Mouse (Mus musculus): Measurements from ENCODE around the gene Uroc1. TPM values are rescaled to one million over a fixed set of nuclear protein-coding genes. Genes with fewer than 3 reads are reported as not detected.

The Uroc1 gene
- polyA plus RNA-seq, 1 experiment from 2014 or later, result not detected

- Histone ChIP-seq H3K27ac (no peak overlapping the region), H3K9me3 (no peaks in the 10 kb centered on the region), H3K27me3 (no peaks in the 10 kb centered on the region), H3K9ac (no peak overlapping the region), H3K4me1 (peaks cover 13% of the 10 kb centered on the region), H3K4me2 (no peak overlapping the region), H3K36me3 (replicated peaks) (no peaks in the 10 kb centered on the region), H3K4me3 (replicated peaks) (no peak overlapping the region)
- ATAC-seq (ENCODE audit: low FRiP score), result no peak
- WGBS, result 87% methylated on average over 6 of the region's 6 CpGs
Measured at GRCm38 (mm10) chr6:90360922-90361614, 28.0 kb downstream of the Uroc1 start.

GRCm38 (mm10) chr6:90363301-90363700 lies 30.2 kb downstream of the Uroc1 start:
- H3K9ac ChIP-seq, result no peak overlapping the region
- H3K4me2 ChIP-seq, result no peak overlapping the region
- H3K4me1 ChIP-seq, result peaks cover 13% of the 10 kb centered on the region
- no peaks in the 10 kb centered on the region for H3K9me3 ChIP-seq
- no peaks in the 10 kb centered on the region for H3K27me3 ChIP-seq
- ATAC-seq (ENCODE audit: low FRiP score), result no peak
- no peak overlapping the region for H3K4me3 ChIP-seq (replicated peaks)
- no peaks in the 10 kb centered on the region for H3K36me3 ChIP-seq (replicated peaks)
- no peak overlapping the region for H3K27ac ChIP-seq
- 84% methylated on average over 5 of the region's 5 CpGs for WGBS

GRCm38 (mm10) chr6:90368976-90369724 lies 36.1 kb downstream of the Uroc1 start, which contains the start of gene Zxdc:
Gene Zxdc, plus strand, starts transcription at chr6:90369492.
- WGBS, result 6% methylated on average over 41 of the region's 41 CpGs
- no peaks in the 10 kb centered on the region for H3K27me3 ChIP-seq
- peaks cover 16% of the 10 kb centered on the region for H3K36me3 ChIP-seq (replicated peaks)
- H3K4me1 ChIP-seq, result peaks cover 29% of the 10 kb centered on the region
- H3K9ac ChIP-seq, result peak within 1 kb of the TSS; percentile 89
- H3K4me3 ChIP-seq (replicated peaks), result peak within 1 kb of the TSS; percentile 97
- H3K27ac ChIP-seq, result peak within 1 kb of the TSS; percentile 83
- peak; percentile 97 for ATAC-seq (ENCODE audit: low FRiP score)
- no peaks in the 10 kb centered on the region for H3K9me3 ChIP-seq
- peak within 1 kb of the TSS; percentile 75 for H3K4me2 ChIP-seq

- under 1% methylated on average over 98 of the region's 98 CpGs for WGBS
- Histone ChIP-seq H3K4me3 (replicated peaks) (peak overlapping the region; percentile 97), H3K9ac (peak overlapping the region; percentile 89), H3K4me2 (peak overlapping the region; percentile 75), H3K27ac (peak overlapping the region; percentile 83), H3K9me3 (no peaks in the 10 kb centered on the region), H3K36me3 (replicated peaks) (peaks cover 24% of the 10 kb centered on the region), H3K27me3 (no peaks in the 10 kb centered on the region), H3K4me1 (peaks cover 29% of the 10 kb centered on the region)
- peak; percentile 82 for ATAC-seq (ENCODE audit: low FRiP score)
Measured at GRCm38 (mm10) chr6:90369725-90370553, 36.9 kb downstream of the Uroc1 start.

- H3K27ac ChIP-seq, result no peak overlapping the region
- no peaks in the 10 kb centered on the region for H3K27me3 ChIP-seq
- H3K9ac ChIP-seq, result no peak overlapping the region
- no peak overlapping the region for H3K4me2 ChIP-seq
- no peak for ATAC-seq (ENCODE audit: low FRiP score)
- WGBS, result 90% methylated on average over 4 of the region's 4 CpGs
- no peak overlapping the region for H3K4me3 ChIP-seq (replicated peaks)
- H3K9me3 ChIP-seq, result no peaks in the 10 kb centered on the region
- H3K4me1 ChIP-seq, result peaks cover 26% of the 10 kb centered on the region
- H3K36me3 ChIP-seq (replicated peaks), result peaks cover 64% of the 10 kb centered on the region
Measured at GRCm38 (mm10) chr6:90374647-90375046, 41.6 kb downstream of the Uroc1 start.

- no peak for ATAC-seq (ENCODE audit: low FRiP score)
- Histone ChIP-seq H3K4me1 (0 out of 2 replicates have a peak, but pooled peaks cover 3% of the 10 kb centered on the region), H3K4me2 (no peak overlapping the region), H3K27me3 (no peaks in the 10 kb centered on the region), H3K4me3 (replicated peaks) (no peak overlapping the region), H3K27ac (no peak overlapping the region), H3K36me3 (replicated peaks) (peaks cover 91% of the 10 kb centered on the region), H3K9me3 (no peaks in the 10 kb centered on the region), H3K9ac (no peak overlapping the region)
- WGBS, result 97% methylated on average over 2 of the region's 2 CpGs
Measured at GRCm38 (mm10) chr6:90377708-90378107, 44.6 kb downstream of the Uroc1 start.

- Histone ChIP-seq H3K36me3 (replicated peaks) (peaks cover 92% of the 10 kb centered on the region), H3K4me1 (no peaks in the 10 kb centered on the region), H3K27ac (no peak overlapping the region), H3K27me3 (no peaks in the 10 kb centered on the region), H3K4me2 (no peak overlapping the region), H3K9me3 (no peaks in the 10 kb centered on the region), H3K4me3 (replicated peaks) (no peak overlapping the region), H3K9ac (no peak overlapping the region)
- ATAC-seq (ENCODE audit: low FRiP score), result no peak
- WGBS, result 88% methylated on average over 2 of the region's 2 CpGs
Measured at GRCm38 (mm10) chr6:90381465-90381864, 48.4 kb downstream of the Uroc1 start.

- Histone ChIP-seq H3K4me3 (replicated peaks) (no peak overlapping the region), H3K27ac (no peak overlapping the region), H3K9ac (no peak overlapping the region), H3K4me2 (no peak overlapping the region), H3K36me3 (replicated peaks) (peaks cover 46% of the 10 kb centered on the region), H3K4me1 (no peaks in the 10 kb centered on the region), H3K9me3 (no peaks in the 10 kb centered on the region), H3K27me3 (no peaks in the 10 kb centered on the region)
- ATAC-seq (ENCODE audit: low FRiP score), result no peak
- WGBS, result 87% methylated on average over 4 of the region's 4 CpGs
Measured at GRCm38 (mm10) chr6:90390629-90391028, 57.5 kb downstream of the Uroc1 start.

GRCm38 (mm10) chr6:90393948-90394347 lies 60.9 kb downstream of the Uroc1 start:
- H3K27me3 ChIP-seq, result no peaks in the 10 kb centered on the region
- WGBS, result 75% methylated on average over 3 of the region's 3 CpGs
- no peak overlapping the region for H3K27ac ChIP-seq
- H3K4me3 ChIP-seq (replicated peaks), result no peak overlapping the region
- H3K4me1 ChIP-seq, result no peaks in the 10 kb centered on the region
- H3K4me2 ChIP-seq, result no peak overlapping the region
- peaks cover 30% of the 10 kb centered on the region for H3K36me3 ChIP-seq (replicated peaks)
- no peaks in the 10 kb centered on the region for H3K9me3 ChIP-seq
- no peak for ATAC-seq (ENCODE audit: low FRiP score)
- H3K9ac ChIP-seq, result no peak overlapping the region

- H3K4me2 ChIP-seq, result no peak overlapping the region
- no peaks in the 10 kb centered on the region for H3K4me1 ChIP-seq
- peaks cover 30% of the 10 kb centered on the region for H3K36me3 ChIP-seq (replicated peaks)
Measured at GRCm38 (mm10) chr6:90395751-90396150, 62.7 kb downstream of the Uroc1 start.

GRCm38 (mm10) chr6:90397291-90397690 lies 64.2 kb downstream of the Uroc1 start:
- Histone ChIP-seq H3K27me3 (no peaks in the 10 kb centered on the region), H3K27ac (no peak overlapping the region), H3K9ac (no peak overlapping the region), H3K9me3 (no peaks in the 10 kb centered on the region), H3K4me3 (replicated peaks) (no peak overlapping the region), H3K36me3 (replicated peaks) (peaks cover 40% of the 10 kb centered on the region), H3K4me1 (no peaks in the 10 kb centered on the region), H3K4me2 (no peak overlapping the region)
- 93% methylated on average over 3 of the region's 3 CpGs for WGBS
- ATAC-seq (ENCODE audit: low FRiP score), result no peak

More at GRCm38 (mm10) chr6:90395751-90396150, 62.7 kb downstream of the Uroc1 start:
- Histone ChIP-seq H3K9me3 (no peaks in the 10 kb centered on the region), H3K27me3 (no peaks in the 10 kb centered on the region), H3K4me3 (replicated peaks) (no peak overlapping the region), H3K9ac (no peak overlapping the region), H3K27ac (no peak overlapping the region)
- 85% methylated on average over 2 of the region's 2 CpGs for WGBS
- ATAC-seq (ENCODE audit: low FRiP score), result no peak

- ATAC-seq (ENCODE audit: low FRiP score), result no peak
- Histone ChIP-seq H3K27ac (no peak overlapping the region), H3K9me3 (no peaks in the 10 kb centered on the region), H3K27me3 (no peaks in the 10 kb centered on the region), H3K9ac (no peak overlapping the region), H3K4me3 (replicated peaks) (no peak overlapping the region), H3K36me3 (replicated peaks) (peaks cover 6% of the 10 kb centered on the region), H3K4me2 (no peak overlapping the region), H3K4me1 (no peaks in the 10 kb centered on the region)
Measured at GRCm38 (mm10) chr6:90408632-90409031, 75.5 kb downstream of the Uroc1 start.
